Mouse (Mus musculus): ENCODE measurements around the gene Sox10. TPM values are rescaled to one million over a fixed set of nuclear protein-coding genes. Genes with fewer than 3 reads are reported as not detected.

The Sox10 gene
- total RNA-seq, 1 experiment, result 0.31 TPM

DNA sequence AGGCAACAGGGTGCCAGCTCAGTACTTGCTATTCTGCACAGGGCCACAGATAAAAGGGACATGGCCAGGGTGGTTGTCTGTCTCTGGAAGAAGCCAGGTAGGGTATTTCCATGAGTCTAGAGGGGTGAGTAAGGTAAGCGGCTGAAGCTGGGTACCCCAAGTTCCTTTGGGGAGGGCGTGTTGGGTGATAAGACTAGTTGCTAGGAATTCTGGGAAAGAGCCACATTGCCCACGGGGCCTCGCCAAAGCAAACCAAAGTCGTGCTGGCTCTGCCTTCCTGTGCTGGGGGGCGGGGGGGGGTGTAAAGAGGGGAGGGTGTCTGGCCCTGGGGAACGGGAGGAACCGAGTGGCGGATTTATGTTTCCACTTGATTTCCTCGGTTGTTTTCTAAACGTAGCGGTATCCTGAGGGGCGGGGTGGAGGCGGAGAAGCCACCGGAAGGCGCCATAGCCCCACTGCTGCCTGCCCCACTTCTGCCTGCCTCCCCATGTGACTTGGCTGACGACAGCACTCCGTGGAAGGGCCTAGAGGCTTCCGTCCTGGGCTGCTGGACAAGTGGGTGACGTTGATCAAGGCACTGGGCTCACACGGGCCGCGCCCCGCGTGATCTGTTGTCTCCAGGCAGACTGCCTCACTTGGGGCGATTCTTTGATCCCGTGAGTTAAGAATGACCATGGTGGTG lies 43.9 kb upstream of the Sox10 start:
- no peak for TF ChIP-seq CHD2 (IDR thresholded peaks at IDR 0.05; ENCODE audit: low read depth, low read length)
- Histone ChIP-seq H3K4me3 (ENCODE audit: insufficient read depth in 1 of 2, low read depth in 1 of 2, low read length in 2 of 2, poor library complexity in 1 of 2, severe bottlenecking in 1 of 2) (peak overlapping the region; percentile 43 to 75), H3K36me3 (ENCODE audit: control insufficient read depth, insufficient read depth, low read length, poor library complexity, severe bottlenecking) (no peaks in the 10 kb centered on the region), H3K27ac (ENCODE audit: insufficient read depth, low read depth, low read length, poor library complexity, severe bottlenecking) (peak overlapping the region; percentile 50; the same call in 1 of the 2 replicates), H3K4me1 (ENCODE audit: control insufficient read depth in 2 of 2, insufficient read depth in 2 of 2, low read length in 2 of 2, poor library complexity in 1 of 2) (peaks cover 2 to 28% of the 10 kb centered on the region in 2 experiments; a peak in 3 of 4 replicates), H3K9ac (ENCODE audit: insufficient read depth, low read depth, low read length, poor library complexity, severe bottlenecking) (peak overlapping the region; percentile 87), H3K9me3 (ENCODE audit: control insufficient read depth, insufficient read depth, low read depth, low read length) (no peaks in the 10 kb centered on the region)
- no peak for DNase-seq (ENCODE audit: low read depth, low spot score)
- in situ Hi-C loops (cut with MboI; ENCODE audit: low sequenced_read_pairs in 2 of 2, unreplicated experiment in 2 of 2), result no loop called here

DNA sequence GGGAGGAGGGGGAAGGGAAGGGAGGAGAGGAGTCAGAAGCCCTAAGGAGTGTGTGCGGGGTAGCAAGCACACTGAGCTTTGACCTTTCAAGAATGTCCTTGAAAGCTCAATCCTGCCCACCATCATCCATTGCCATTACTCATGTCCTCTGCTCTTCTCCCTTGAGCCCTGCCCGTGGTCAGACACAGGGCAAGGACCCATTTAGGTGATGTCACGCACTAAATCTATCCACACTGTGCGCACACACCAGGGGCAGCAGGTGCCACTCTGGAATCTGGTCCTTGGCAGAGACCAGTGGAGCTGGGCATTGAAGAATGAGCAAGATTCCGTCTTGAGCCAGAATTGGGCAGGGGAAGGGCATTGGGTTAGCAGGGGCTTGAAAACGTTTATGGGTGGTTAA lies 43.2 kb upstream of the Sox10 start:
- in situ Hi-C loops (cut with MboI; ENCODE audit: low sequenced_read_pairs in 2 of 2, unreplicated experiment in 2 of 2), result no loop called here
- TF ChIP-seq HCFC1 (IDR thresholded peaks at IDR 0.05; ENCODE audit: borderline replicate concordance, insufficient read depth, low read length) (no peak), ZC3H11A (IDR thresholded peaks at IDR 0.05; ENCODE audit: borderline replicate concordance, low read depth, low read length) (no peak), ZNF384 (IDR thresholded peaks at IDR 0.05; ENCODE audit: low read depth, low read length) (no peak), MAFK (IDR thresholded peaks at IDR 0.05; ENCODE audit: insufficient read depth, low read depth, low read length) (no peak), CHD2 (IDR thresholded peaks at IDR 0.05; ENCODE audit: low read depth, low read length) (no peak)
- DNase-seq (ENCODE audit: low read depth, low spot score), result no peak
- Histone ChIP-seq H3K27ac (ENCODE audit: insufficient read depth, low read depth, low read length, poor library complexity, severe bottlenecking) (no peak overlapping the region), H3K4me1 (ENCODE audit: control insufficient read depth in 2 of 2, insufficient read depth in 2 of 2, low read length in 2 of 2, poor library complexity in 1 of 2) (peaks cover 2 to 26% of the 10 kb centered on the region in 2 experiments; a peak in 3 of 4 replicates), H3K9ac (ENCODE audit: insufficient read depth, low read depth, low read length, poor library complexity, severe bottlenecking) (no peak overlapping the region), H3K4me3 (ENCODE audit: insufficient read depth in 1 of 2, low read depth in 1 of 2, low read length in 2 of 2, poor library complexity in 1 of 2, severe bottlenecking in 1 of 2) (no peak overlapping the region), H3K9me3 (ENCODE audit: control insufficient read depth, insufficient read depth, low read depth, low read length) (no peaks in the 10 kb centered on the region), H3K36me3 (ENCODE audit: control insufficient read depth, insufficient read depth, low read length, poor library complexity, severe bottlenecking) (no peaks in the 10 kb centered on the region)

DNA sequence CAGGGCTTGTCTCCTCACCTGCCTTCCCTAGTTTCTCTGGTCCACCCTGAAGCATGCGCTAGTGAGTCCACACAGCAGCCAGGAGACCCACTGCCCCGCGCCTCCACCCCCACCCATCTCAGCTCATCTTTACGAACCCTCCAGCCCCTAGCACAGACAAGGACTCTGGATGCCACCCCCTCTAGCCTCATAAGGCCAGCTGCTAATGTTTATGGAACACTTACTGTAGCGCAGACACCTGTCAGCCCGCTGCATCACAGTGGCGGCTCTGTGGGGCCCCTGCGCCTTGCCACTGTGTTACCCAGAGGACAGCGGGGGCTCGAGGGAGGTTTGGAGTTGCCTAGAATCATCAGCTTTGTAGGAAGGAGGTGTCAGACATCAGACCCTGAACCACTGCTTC lies 37.5 kb upstream of the Sox10 start:
- Histone ChIP-seq H3K4me1 (ENCODE audit: control insufficient read depth in 2 of 2, insufficient read depth in 2 of 2, low read length in 2 of 2, poor library complexity in 1 of 2) (peaks cover 0 to 10% of the 10 kb centered on the region in 2 experiments; a peak in 1 of 4 replicates), H3K9me3 (ENCODE audit: control insufficient read depth, insufficient read depth, low read depth, low read length) (no peaks in the 10 kb centered on the region), H3K27ac (ENCODE audit: insufficient read depth, low read depth, low read length, poor library complexity, severe bottlenecking) (no peak overlapping the region), H3K36me3 (ENCODE audit: control insufficient read depth, insufficient read depth, low read length, poor library complexity, severe bottlenecking) (no peaks in the 10 kb centered on the region), H3K4me3 (ENCODE audit: insufficient read depth in 1 of 2, low read depth in 1 of 2, low read length in 2 of 2, poor library complexity in 1 of 2, severe bottlenecking in 1 of 2) (peak overlapping the region in 1 of 2 experiments; percentile 9; a peak in 1 of 4 replicates), H3K9ac (ENCODE audit: insufficient read depth, low read depth, low read length, poor library complexity, severe bottlenecking) (no peak overlapping the region)
- TF ChIP-seq ZNF384 (IDR thresholded peaks at IDR 0.05; ENCODE audit: low read depth, low read length) (no peak), ZC3H11A (IDR thresholded peaks at IDR 0.05; ENCODE audit: borderline replicate concordance, low read depth, low read length) (no peak), CHD2 (IDR thresholded peaks at IDR 0.05; ENCODE audit: low read depth, low read length) (no peak), HCFC1 (IDR thresholded peaks at IDR 0.05; ENCODE audit: borderline replicate concordance, insufficient read depth, low read length) (no peak), MAFK (IDR thresholded peaks at IDR 0.05; ENCODE audit: insufficient read depth, low read depth, low read length) (no peak)
- DNase-seq (ENCODE audit: low read depth, low spot score), result no peak
- in situ Hi-C loops (cut with MboI; ENCODE audit: low sequenced_read_pairs in 2 of 2, unreplicated experiment in 2 of 2), result no loop called here

DNA sequence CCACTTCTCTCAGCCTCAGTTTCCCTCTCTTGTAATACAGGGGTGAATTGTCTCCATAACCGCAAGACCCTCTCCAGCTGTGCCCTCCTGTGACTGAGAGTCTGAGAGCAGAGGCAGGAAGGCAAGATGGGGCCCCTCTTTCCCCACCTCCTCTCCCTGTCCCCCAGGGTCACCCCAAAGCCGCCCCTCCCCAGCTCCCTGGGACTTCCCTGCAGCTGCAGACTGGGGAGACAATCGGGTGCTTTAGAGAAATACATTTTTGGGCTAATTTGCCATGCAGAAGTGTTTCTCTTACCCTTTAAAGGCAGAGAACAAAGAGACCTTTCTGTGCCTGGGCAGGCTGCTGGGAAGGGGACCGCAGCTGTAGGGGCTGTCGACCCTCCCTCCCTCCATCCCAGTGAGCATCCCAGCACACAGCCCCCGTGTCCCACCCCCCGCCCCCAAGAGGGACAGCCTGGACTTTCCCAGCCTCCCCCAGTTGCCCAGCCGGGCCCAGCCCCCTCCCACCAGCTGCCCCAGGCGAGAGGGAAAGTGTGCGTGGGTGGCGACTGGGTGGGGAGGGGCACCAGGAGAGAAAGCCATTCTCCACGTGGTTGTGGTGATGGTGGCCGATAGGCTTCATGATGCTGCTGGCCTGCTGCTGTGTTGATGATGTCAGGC lies 36.6 kb upstream of the Sox10 start:
- H3K36me3 ChIP-seq (ENCODE audit: control insufficient read depth, insufficient read depth, low read length, poor library complexity, severe bottlenecking), result no peaks in the 10 kb centered on the region
- no peak for DNase-seq (ENCODE audit: low read depth, low spot score)
- H3K9ac ChIP-seq (ENCODE audit: insufficient read depth, low read depth, low read length, poor library complexity, severe bottlenecking), result no peak overlapping the region
- TF ChIP-seq CHD2 (IDR thresholded peaks at IDR 0.05; ENCODE audit: low read depth, low read length) (no peak), MAFK (IDR thresholded peaks at IDR 0.05; ENCODE audit: insufficient read depth, low read depth, low read length) (no peak), ZC3H11A (IDR thresholded peaks at IDR 0.05; ENCODE audit: borderline replicate concordance, low read depth, low read length) (no peak), ZNF384 (IDR thresholded peaks at IDR 0.05; ENCODE audit: low read depth, low read length) (no peak), HCFC1 (IDR thresholded peaks at IDR 0.05; ENCODE audit: borderline replicate concordance, insufficient read depth, low read length) (no peak)
- no peak overlapping the region for H3K27ac ChIP-seq (ENCODE audit: insufficient read depth, low read depth, low read length, poor library complexity, severe bottlenecking)
- H3K4me3 ChIP-seq (ENCODE audit: insufficient read depth in 1 of 2, low read depth in 1 of 2, low read length in 2 of 2, poor library complexity in 1 of 2, severe bottlenecking in 1 of 2), result no peak overlapping the region
- no peaks in the 10 kb centered on the region for H3K9me3 ChIP-seq (ENCODE audit: control insufficient read depth, insufficient read depth, low read depth, low read length)
- in situ Hi-C loops (cut with MboI; ENCODE audit: low sequenced_read_pairs in 2 of 2, unreplicated experiment in 2 of 2), result no loop called here
- H3K4me1 ChIP-seq (ENCODE audit: control insufficient read depth in 2 of 2, insufficient read depth in 2 of 2, low read length in 2 of 2, poor library complexity in 1 of 2), result peaks cover 0 to 5% of the 10 kb centered on the region in 2 experiments; a peak in 1 of 4 replicates
